8 mouse cellular contexts compared by ENCODE assay signal in the genomic region with DNA sequence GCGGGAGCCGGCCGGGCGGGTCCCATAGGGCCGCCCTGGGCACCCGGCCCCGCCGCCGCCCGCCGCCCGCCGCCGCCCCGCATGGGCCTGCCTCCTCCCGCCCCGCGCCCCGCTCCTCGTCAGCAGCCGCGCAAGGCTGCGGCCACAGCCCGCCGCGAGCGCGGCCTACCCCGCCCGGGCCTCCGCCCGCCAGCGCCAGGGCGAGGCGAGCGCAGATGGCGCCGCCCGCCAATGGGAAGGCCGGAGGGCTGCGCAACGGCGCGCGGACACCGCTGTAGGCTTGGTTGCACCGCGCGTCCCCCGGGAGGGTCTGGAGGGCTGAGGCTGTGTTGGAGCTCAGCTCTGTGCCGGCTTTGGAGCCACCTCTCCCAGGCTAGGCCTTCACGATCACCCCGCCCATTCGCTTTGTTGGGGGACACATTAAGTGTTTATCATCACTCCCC. TPM values are rescaled to one million over a fixed set of nuclear protein-coding genes. Genes with fewer than 3 reads are reported as not detected.
DNase-seq lines count a peak whose midpoint lies in the region; ATAC-seq and TF ChIP-seq lines count a peak whose summit lies in the region.

No protein-coding gene starts in this region.

- no peak for DNase-seq in Patski (ENCODE audit: low read depth, low spot score)
- DNase-seq in cerebellum, adult 9-10 months, result peak; percentile 86
- DNase-seq in forebrain, postnatal 0 days, result peak; percentile 85
- DNase-seq in left cerebral cortex, postnatal 36 days (ENCODE audit: low spot score in 2 of 2), result peak; percentile 78 to 85
- DNase-seq in right cerebral cortex, postnatal 4 days, result peak; percentile 71
- DNase-seq in T-cell, adult 2 months (ENCODE audit: low spot score), result no peak

- H3K4me2 ChIP-seq in forebrain, postnatal 0 days (ENCODE audit: low read depth), result peak overlapping the region; percentile 87
- peak overlapping the region; percentile 85 for H3K4me2 ChIP-seq in hindbrain, embryonic 12.5 days (replicated peaks)

- H3K4me1 ChIP-seq in forebrain, postnatal 0 days (ENCODE audit: insufficient read depth), result peaks cover 20% of the 10 kb centered on the region
- peaks cover 42% of the 10 kb centered on the region for H3K4me1 ChIP-seq in hindbrain, embryonic 12.5 days

- no peaks in the 10 kb centered on the region for H3K36me3 ChIP-seq in forebrain, postnatal 0 days (ENCODE audit: insufficient read depth)
- H3K36me3 ChIP-seq in hindbrain, embryonic 12.5 days, result no peaks in the 10 kb centered on the region

- peak overlapping the region; percentile 73 for H3K4me3 ChIP-seq in forebrain, postnatal 0 days (ENCODE audit: low read depth, low read length)
- peak overlapping the region; percentile 88 for H3K4me3 ChIP-seq in hindbrain, embryonic 12.5 days

- peak overlapping the region; percentile 91 for H3K27ac ChIP-seq in forebrain, postnatal 0 days (ENCODE audit: low read depth, low read length)
- peak overlapping the region; percentile 93 for H3K27ac ChIP-seq in hindbrain, embryonic 12.5 days

- intact Hi-C loops in left cerebral cortex, postnatal 36 days (cut with DNase I), result loop anchor here (2.0 kb wide), 1 partner anchor 25 kb away; a partner anchor contains a TSS

- CTCF ChIA-PET in Patski (lab: Charles Lee), result interaction anchor here (1.5 kb wide), 1 partner anchor 25 kb away, joined by 4 read pairs; a partner anchor contains a TSS

- under 1% methylated on average over 44 of the region's 54 CpGs for WGBS in forebrain, postnatal 0 days
- WGBS in hindbrain, embryonic 12.5 days, result under 1% methylated on average over 45 of the region's 54 CpGs

- no peaks in the 10 kb centered on the region for H3K9me3 ChIP-seq in forebrain, postnatal 0 days (ENCODE audit: low read length)
- H3K9me3 ChIP-seq in hindbrain, embryonic 12.5 days (replicated peaks), result no peaks in the 10 kb centered on the region

- in situ Hi-C loops in Patski (cut with MboI; ENCODE audit: low pct_unique_long_range_greater_than_20kb), result no loop called here

- POLR2A ChIA-PET in Patski (lab: Charles Lee), result interaction anchor here (0.6 to 1.4 kb wide), 4 partner anchors 26 to 93 kb away, joined by 3 to 4 read pairs (median 3); a partner anchor contains a TSS

- peak overlapping the region; percentile 86 for H3K9ac ChIP-seq in forebrain, postnatal 0 days
- peak overlapping the region; percentile 97 for H3K9ac ChIP-seq in hindbrain, embryonic 12.5 days

- H3K27me3 ChIP-seq in Patski, result peaks cover 5% of the 10 kb centered on the region
- no peaks in the 10 kb centered on the region for H3K27me3 ChIP-seq in forebrain, postnatal 0 days (ENCODE audit: insufficient read depth, low read length)
- no peaks in the 10 kb centered on the region for H3K27me3 ChIP-seq in hindbrain, embryonic 12.5 days

- peak; percentile 81 for ATAC-seq in Patski
- ATAC-seq in forebrain, postnatal 0 days, result peak; percentile 92
- peak; percentile 95 for ATAC-seq in hindbrain, embryonic 12.5 days (ENCODE audit: low FRiP score)
- ATAC-seq in megakaryocyte-erythroid progenitor cell, adult 5-6 weeks (replicated peaks; ENCODE audit: low FRiP score, low TSS enrichment, poor library complexity, severe bottlenecking), result 0 out of 2 replicates have a peak, but pooled peaks have one; percentile 17

- TF ChIP-seq CTCF in Patski (IDR thresholded peaks at IDR 0.05), result no peak
- TF ChIP-seq CTCF in forebrain, postnatal 0 days (IDR thresholded peaks at IDR 0.05; ENCODE audit: low read depth), result no peak

RNA-seq across cellular contexts. Expression of a gene that starts 0.5 kb away (rescaled TPM):
- 12.2 TPM for polyA plus RNA-seq in Patski (2021)
- total RNA-seq in forebrain, postnatal 0 days (2014; rRNA removed), result 104 TPM in 2 replicates
- 37.4 and 41.9 TPM in 2 replicates for polyA plus RNA-seq in forebrain, postnatal 0 days (2015; fragmentation: Nextera tagmentation; extraction: Ambion mirVana)
- polyA plus RNA-seq in hindbrain, embryonic 12.5 days (2016; fragmentation: Nextera tagmentation; extraction: Ambion mirVana), result 36.3 and 37.8 TPM in 2 replicates
- total RNA-seq in left cerebral cortex, postnatal 36 days (2021), result 100 to 1,000 TPM; 171 to 173 TPM
- 7.3 and 12.5 TPM in 2 replicates for total RNA-seq in megakaryocyte-erythroid progenitor cell, adult 5-6 weeks (2014; fragmentation: Nextera tagmentation)
- 3.2 and 4.8 TPM in 2 replicates for total RNA-seq in megakaryocyte-erythroid progenitor cell, adult 5-6 weeks (2017)

RNA-seq across cellular contexts. Expression of a gene that starts 25.8 kb away (rescaled TPM):
- 26.8 TPM for polyA plus RNA-seq in Patski (2021)
- 18.3 and 18.9 TPM in 2 replicates for total RNA-seq in forebrain, postnatal 0 days (2014; rRNA removed)
- polyA plus RNA-seq in forebrain, postnatal 0 days (2015; fragmentation: Nextera tagmentation; extraction: Ambion mirVana), result 4.8 and 6.0 TPM in 2 replicates
- polyA plus RNA-seq in hindbrain, embryonic 12.5 days (2016; fragmentation: Nextera tagmentation; extraction: Ambion mirVana), result 14.3 and 14.6 TPM in 2 replicates
- 10 to 100 TPM; 40.4 to 46.8 TPM for total RNA-seq in left cerebral cortex, postnatal 36 days (2021)
- total RNA-seq in megakaryocyte-erythroid progenitor cell, adult 5-6 weeks (2014; fragmentation: Nextera tagmentation), result 3.8 and 12.1 TPM in 2 replicates
- 5.1 and 13.9 TPM in 2 replicates for total RNA-seq in megakaryocyte-erythroid progenitor cell, adult 5-6 weeks (2017)

Comparison
In these comparisons a context has a peak if more than half of its experiments do, and no peak if none do; other contexts are left out.
1. ATAC-seq: peak in every context shown above with its lines; median percentile 95 in hindbrain, embryonic 12.5 days; 92 in forebrain, postnatal 0 days; 81 in Patski; 17 in megakaryocyte-erythroid progenitor cell, adult 5-6 weeks.
2. DNase-seq: peak in cerebellum, adult 9-10 months (single experiment), forebrain, postnatal 0 days (single experiment), left cerebral cortex, postnatal 36 days (2 of 2) and right cerebral cortex, postnatal 4 days (single experiment); none in Patski (single experiment) and T-cell, adult 2 months (single experiment).